Mouse (Mus musculus): ENCODE data around the gene Otub2. TPM values are rescaled to one million over a fixed set of nuclear protein-coding genes. Genes with fewer than 3 reads are reported as not detected.
"Not testable (repeated sequence)": the region's sequence is repeated elsewhere in the genome, so short reads cannot be mapped to it uniquely, and the experiment has no call there.

Gene Otub2
- total RNA-seq, 2 experiments from 2014 or later, result 48.0 to 51.3 TPM

- no peak for DNase-seq (ENCODE audit: low spot score in 2 of 2)
These were observed 46.4 kb downstream of the Otub2 start for GRCm38 (mm10) chr12:103434861-103435260.

GRCm38 (mm10) chr12:103437601-103438000, 49.1 kb downstream of the Otub2 start:
- DNase-seq (ENCODE audit: low spot score in 2 of 2), result no peak

- DNase-seq (ENCODE audit: low spot score in 2 of 2), result no peak
These were observed 55.0 kb downstream of the Otub2 start, which contains the start of gene Ifi27l2a for GRCm38 (mm10) chr12:103443524-103443923. Ifi27l2a (minus strand) TSS chr12:103443680.

- DNase-seq (ENCODE audit: low spot score in 2 of 2), result not testable (repeated sequence)
These were observed 55.8 kb downstream of the Otub2 start for GRCm38 (mm10) chr12:103444261-103444660.

GRCm38 (mm10) chr12:103445060-103445459, 56.6 kb downstream of the Otub2 start:
- no peak for DNase-seq (ENCODE audit: low spot score in 2 of 2)

GRCm38 (mm10) chr12:103453361-103453760, 64.9 kb downstream of the Otub2 start:
- no peak for DNase-seq (ENCODE audit: low spot score in 2 of 2)

Other genes with a start within 250 kb of the Otub2 start
- 1 to 10 TPM; 2.8 to 3.9 TPM for gene Prima1, start 146.5 kb upstream of the Otub2 start, total RNA-seq (2021)
- 1 to 10 TPM in 1 of 2 experiments, under 1 TPM in 1; 0.96 to 1.5 TPM for gene Fam181a, start 77.7 kb upstream of the Otub2 start, total RNA-seq (2021)
- gene Asb2, start 32.7 kb upstream of the Otub2 start, total RNA-seq (2021), result 1 to 10 TPM; 1.8 to 2.1 TPM
- 1 to 10 TPM; 2.6 to 2.8 TPM for gene 9330161L09Rik, start 19.1 kb downstream of the Otub2 start, total RNA-seq (2021)
- 100 to 1,000 TPM; 247 to 250 TPM for gene Ddx24, start 37.1 kb downstream of the Otub2 start, total RNA-seq (2021)
- 100 to 1,000 TPM; 119 to 120 TPM for gene Ifi27, start 45.5 kb downstream of the Otub2 start, total RNA-seq (2021)
- 1 to 10 TPM; 1.6 to 1.7 TPM for gene Ifi27l2a, start 55.0 kb downstream of the Otub2 start, total RNA-seq (2021)
- not detected for gene Ifi27l2b, start 68.5 kb downstream of the Otub2 start, total RNA-seq (2021)
- gene Ppp4r4, start 143.6 kb downstream of the Otub2 start, total RNA-seq (2021), result 10 to 100 TPM; 44.6 to 50.3 TPM
- not detected for gene Serpina10, start 242.8 kb downstream of the Otub2 start, total RNA-seq (2021)